Mouse (Mus musculus) kidney, adult 9 months (tissue): ENCODE results near the gene Nap1l1.

ENCODE experiments used
- DNase-seq: peaks from one replicate; pipeline ENCODE4 v3.0.0; 2022

The Nap1l1 gene

GRCm38 (mm10) chr10:111516804-111517436 lies 43.9 kb downstream of the Nap1l1 start:
- DNase-seq = no peak

GRCm38 (mm10) chr10:111518350-111518749 lies 45.3 kb downstream of the Nap1l1 start:
- DNase-seq = no peak

- peak; percentile 34 for DNase-seq
These were observed 46.8 kb downstream of the Nap1l1 start for GRCm38 (mm10) chr10:111519620-111520370.

GRCm38 (mm10) chr10:111520621-111521020 lies 47.6 kb downstream of the Nap1l1 start:
- DNase-seq = no peak

- DNase-seq = no peak
These were observed 48.6 kb downstream of the Nap1l1 start for GRCm38 (mm10) chr10:111521636-111522035.

GRCm38 (mm10) chr10:111522230-111522629 lies 49.2 kb downstream of the Nap1l1 start:
- DNase-seq = no peak

- DNase-seq = no peak
These were observed 50.9 kb downstream of the Nap1l1 start for GRCm38 (mm10) chr10:111523894-111524293.

GRCm38 (mm10) chr10:111527057-111527456 lies 54.0 kb downstream of the Nap1l1 start:
- DNase-seq = no peak

- no peak for DNase-seq
These were observed 54.6 kb downstream of the Nap1l1 start for GRCm38 (mm10) chr10:111527613-111528012.

GRCm38 (mm10) chr10:111528283-111528682 lies 55.3 kb downstream of the Nap1l1 start:
- no peak for DNase-seq

- DNase-seq = no peak
These were observed 57.4 kb downstream of the Nap1l1 start for GRCm38 (mm10) chr10:111530398-111530797.

- no peak for DNase-seq
These were observed 61.7 kb downstream of the Nap1l1 start for GRCm38 (mm10) chr10:111534691-111535090.

GRCm38 (mm10) chr10:111537410-111537809 lies 64.4 kb downstream of the Nap1l1 start:
- DNase-seq = no peak

- DNase-seq = peak; percentile 50
These were observed 66.8 kb downstream of the Nap1l1 start for GRCm38 (mm10) chr10:111539724-111540324.

- DNase-seq = no peak
These were observed 67.7 kb downstream of the Nap1l1 start for GRCm38 (mm10) chr10:111540678-111541077.

- DNase-seq = no peak
These were observed 70.1 kb downstream of the Nap1l1 start for GRCm38 (mm10) chr10:111543106-111543505.

- DNase-seq = peak; percentile 70
These were observed 70.8 kb downstream of the Nap1l1 start for GRCm38 (mm10) chr10:111543781-111544260.

GRCm38 (mm10) chr10:111544311-111544710 lies 71.3 kb downstream of the Nap1l1 start:
- no peak for DNase-seq

GRCm38 (mm10) chr10:111545648-111546047 lies 72.6 kb downstream of the Nap1l1 start:
- DNase-seq = no peak
